Mouse (Mus musculus): Measurements from ENCODE around the gene Ccdc137.
A peak's percentile ranks its signal among the peaks of the same experiment; 100 is the strongest.

DNA sequence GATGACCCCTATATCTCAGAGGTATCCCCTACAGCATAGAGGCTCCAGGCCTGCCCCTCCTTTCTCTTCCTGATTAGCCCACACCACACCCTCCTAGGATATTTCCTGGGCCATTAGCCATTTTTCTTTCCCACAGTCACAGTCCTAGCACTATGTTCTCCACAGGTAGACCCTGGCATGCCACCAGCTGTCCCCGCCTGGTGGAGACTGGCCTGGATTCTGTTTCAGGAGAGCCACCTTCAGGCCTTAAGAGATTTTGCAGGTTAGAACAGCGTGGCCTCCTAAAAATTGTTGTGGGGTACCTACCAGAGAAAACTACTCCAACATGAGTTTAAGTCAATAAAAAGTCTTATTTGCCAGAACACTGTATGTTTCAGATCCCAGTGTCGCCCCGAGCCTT lies 49.0 kb downstream of the Ccdc137 start:
- TF ChIP-seq POLR2A (IDR thresholded peaks at IDR 0.05; ENCODE audit: extremely low read depth, insufficient read depth, low read length) (no peak), CTCF (IDR thresholded peaks at IDR 0.05; ENCODE audit: low read depth, low read length) (peak; percentile 80)
